Mouse (Mus musculus) intestine, postnatal 0 days (tissue): Measurements from ENCODE around the gene Ceacam18. TPM values are rescaled to one million over a fixed set of nuclear protein-coding genes. Genes with fewer than 3 reads are reported as not detected.

ENCODE experiments used
- ATAC-seq: fragments of 200-750 bp; cut with Nextera tagmentation; 2 replicates; pipeline ENCODE4 v1.8.0; 2017; ENCODE audit warnings: mild to moderate bottlenecking, moderate TSS enrichment, moderate library complexity
- H3K27ac ChIP-seq: fragments of 300-500 bp; sonication (generic); 2 replicates; pipeline ENCODE4 v1.5.1; 2014; ENCODE audit warnings: mild to moderate bottlenecking, low read depth, low read length, moderate library complexity
- H3K27me3 ChIP-seq: fragments of 300-500 bp; sonication (generic); replicated peaks from 2 replicates; pipeline ENCODE4 v1.6.1; 2014; ENCODE audit warnings: low read length, mixed read lengths; ENCODE audit not compliant: control insufficient read depth, insufficient read depth
- H3K36me3 ChIP-seq: fragments of 300-500 bp; sonication (generic); 2 replicates; pipeline ENCODE4 v1.6.1; 2014; ENCODE audit warnings: mild to moderate bottlenecking, moderate library complexity; ENCODE audit not compliant: control insufficient read depth, insufficient read depth
- H3K4me1 ChIP-seq: fragments of 300-500 bp; sonication (generic); replicated peaks from 2 replicates; pipeline ENCODE4 v1.6.1; 2014; ENCODE audit warnings: antibody characterized with exemption, low read length, mixed read lengths; ENCODE audit not compliant: control insufficient read depth, insufficient read depth
- H3K4me2 ChIP-seq: fragments of 300-500 bp; sonication (generic); replicated peaks from 2 replicates; pipeline ENCODE4 v1.6.1; 2014; ENCODE audit warnings: low read depth, mild to moderate bottlenecking, moderate library complexity
- H3K4me3 ChIP-seq: fragments of 300-500 bp; sonication (generic); 2 replicates; pipeline ENCODE4 v1.5.1; 2014; ENCODE audit warnings: low read depth, low read length
- H3K9ac ChIP-seq: fragments of 300-500 bp; sonication (generic); 2 replicates; pipeline ENCODE4 v1.6.1; 2014; ENCODE audit warnings: mild to moderate bottlenecking, low read depth, low read length
- H3K9me3 ChIP-seq: fragments of 300-500 bp; sonication (generic); 2 replicates; pipeline ENCODE4 v1.6.1; 2016; ENCODE audit warnings: mixed run types; ENCODE audit not compliant: control insufficient read depth
- CTCF ChIP-seq: sonication (generic); IDR thresholded peaks from 2 replicates; pipeline ENCODE4 v1.5.1; 2016; ENCODE audit warnings: low read depth, mild to moderate bottlenecking, control low read depth, antibody characterized with exemption, moderate library complexity
- WGBS: fragments of 180-500 bp; shearing (Covaris S2); extraction: QIAGEN DNeasy Blood & Tissue Kit; methylation state at CpG from one replicate; pipeline ENCODE4 v1.1.7; 2014; 5-methylcytosine and 5-hydroxymethylcytosine counted together
- polyA plus RNA-seq: library from polyadenylated mRNA; unstranded; fragments of >200 nt; fragmentation: Nextera tagmentation; extraction: Ambion mirVana; gene quantifications from 2 replicates; pipeline ENCODE4 v1.2.1, GENCODE M21; 2015

The Ceacam18 gene
- 59.7 and 68.3 TPM in 2 replicates for polyA plus RNA-seq

- 29% methylated on average over 6 of the region's 6 CpGs for WGBS
- H3K36me3 ChIP-seq = no peaks in the 10 kb centered on the region
- no peaks in the 10 kb centered on the region for H3K9me3 ChIP-seq
- peak; percentile 97 for ATAC-seq
- H3K4me1 ChIP-seq = peaks cover 6% of the 10 kb centered on the region; the same call in 1 of the 2 replicates
- TF ChIP-seq CTCF = 0 out of 2 replicates have a peak, but pooled peaks have one; percentile 16
- H3K27me3 ChIP-seq = no peaks in the 10 kb centered on the region
- peak within 1 kb of the TSS; percentile 48 for H3K4me2 ChIP-seq
- H3K4me3 ChIP-seq = peak within 1 kb of the TSS; percentile 21; the same call in 1 of the 2 replicates
- peak within 1 kb of the TSS; percentile 60 for H3K27ac ChIP-seq
- no peak within 1 kb of the TSS for H3K9ac ChIP-seq
These were observed at the start of gene Ceacam18 for GRCm38 (mm10) chr7:43634500-43634899. Ceacam18 (plus strand) TSS chr7:43634707.

GRCm38 (mm10) chr7:43584790-43585189, 49.7 kb upstream of the Ceacam18 start:
- Histone ChIP-seq H3K4me1 (no peaks in the 10 kb centered on the region; the same call in 1 of the 2 replicates), H3K27me3 (no peaks in the 10 kb centered on the region), H3K36me3 (peaks cover 54% of the 10 kb centered on the region), H3K4me2 (no peak overlapping the region), H3K9ac (no peak overlapping the region), H3K27ac (no peak overlapping the region), H3K9me3 (no peaks in the 10 kb centered on the region), H3K4me3 (no peak overlapping the region)
- peak; percentile 55 for TF ChIP-seq CTCF
- ATAC-seq = no peak
- 88% methylated on average over 5 of the region's 5 CpGs for WGBS

DNA sequence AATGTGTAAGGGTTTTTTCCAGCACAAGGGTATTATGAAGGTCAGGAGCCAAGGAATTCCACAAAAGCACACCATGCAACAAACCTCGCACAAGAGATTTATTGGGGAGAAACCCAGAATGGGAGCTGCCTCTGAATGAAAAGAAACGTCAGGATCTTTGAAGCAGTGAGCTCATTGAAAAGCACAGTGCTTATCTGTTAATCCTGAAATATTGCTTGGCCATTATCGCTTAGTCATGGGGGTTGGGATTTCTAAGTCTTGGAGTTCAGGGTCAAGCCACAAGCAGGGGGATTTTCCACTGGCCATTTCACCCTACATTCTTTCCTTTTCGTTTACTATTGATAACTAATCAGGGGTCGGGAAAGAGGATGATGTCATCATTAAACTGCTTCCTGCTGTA, 32.6 kb upstream of the Ceacam18 start:
- no peaks in the 10 kb centered on the region for H3K9me3 ChIP-seq
- no peak overlapping the region for H3K4me3 ChIP-seq
- ATAC-seq = no peak
- no peak overlapping the region for H3K27ac ChIP-seq
- no peaks in the 10 kb centered on the region for H3K36me3 ChIP-seq
- H3K4me2 ChIP-seq = no peak overlapping the region
- WGBS = 22% methylated on average over 5 of the region's 5 CpGs
- H3K27me3 ChIP-seq = no peaks in the 10 kb centered on the region
- no peak overlapping the region for H3K9ac ChIP-seq
- no peak for TF ChIP-seq CTCF
- 0 out of 2 replicates have a peak, but pooled peaks cover 2% of the 10 kb centered on the region for H3K4me1 ChIP-seq

- no peaks in the 10 kb centered on the region for H3K36me3 ChIP-seq
- WGBS = 15% methylated on average over 41 of the region's 41 CpGs
- H3K27ac ChIP-seq = no peak within 1 kb of the TSS
- no peak within 1 kb of the TSS for H3K9ac ChIP-seq
- peak within 1 kb of the TSS; percentile 16; the same call in 1 of the 2 replicates for H3K4me3 ChIP-seq
- H3K4me2 ChIP-seq = peak within 1 kb of the TSS; percentile 58
- no peak for TF ChIP-seq CTCF
- ATAC-seq = peak; percentile 87
- H3K27me3 ChIP-seq = 0 out of 2 replicates have a peak, but pooled peaks cover 6% of the 10 kb centered on the region
- H3K9me3 ChIP-seq = no peaks in the 10 kb centered on the region
- H3K4me1 ChIP-seq = peaks cover 6% of the 10 kb centered on the region; the same call in 1 of the 2 replicates
These were observed 27.4 kb upstream of the Ceacam18 start, which contains the start of gene Zfp819 for GRCm38 (mm10) chr7:43606896-43607742. Zfp819 (plus strand) TSS chr7:43607169.

GRCm38 (mm10) chr7:43607743-43608287, 26.7 kb upstream of the Ceacam18 start:
- Histone ChIP-seq H3K27ac (no peak overlapping the region), H3K27me3 (0 out of 2 replicates have a peak, but pooled peaks cover 6% of the 10 kb centered on the region), H3K4me1 (peaks cover 6% of the 10 kb centered on the region; the same call in 1 of the 2 replicates), H3K36me3 (no peaks in the 10 kb centered on the region), H3K9me3 (no peaks in the 10 kb centered on the region), H3K9ac (no peak overlapping the region), H3K4me3 (no peak overlapping the region), H3K4me2 (no peak overlapping the region)
- no peak for ATAC-seq
- 36% methylated on average over 5 of the region's 5 CpGs for WGBS
- TF ChIP-seq CTCF = no peak

DNA sequence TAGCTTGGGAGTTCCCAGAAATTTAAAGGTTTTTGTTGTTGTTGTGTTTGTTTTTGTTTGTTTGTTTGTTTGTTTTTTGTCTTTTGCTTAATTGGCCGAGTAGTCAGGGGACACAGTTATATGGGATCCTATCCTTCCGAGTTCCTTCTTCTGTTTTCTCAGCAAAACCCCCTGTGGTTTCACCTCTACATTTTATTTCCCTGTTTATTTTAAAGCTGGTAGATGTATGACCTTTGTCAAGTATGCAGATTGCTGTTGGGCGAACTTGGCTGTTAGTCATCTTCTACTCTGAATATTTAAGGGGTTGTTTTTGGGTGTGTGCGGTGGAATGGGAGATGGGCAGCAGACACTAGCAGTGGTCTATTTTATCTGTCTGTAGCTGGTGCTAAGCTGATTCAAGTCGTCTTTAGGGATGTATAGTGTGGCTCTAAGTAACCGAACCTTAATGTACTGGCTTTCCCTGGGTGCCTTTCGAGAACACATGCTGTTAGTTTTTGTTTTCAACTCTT, 26.1 kb upstream of the Ceacam18 start:
- Histone ChIP-seq H3K27me3 (0 out of 2 replicates have a peak, but pooled peaks cover 6% of the 10 kb centered on the region), H3K36me3 (no peaks in the 10 kb centered on the region), H3K27ac (no peak overlapping the region), H3K9ac (no peak overlapping the region), H3K4me3 (no peak overlapping the region), H3K4me1 (peaks cover 6% of the 10 kb centered on the region; the same call in 1 of the 2 replicates), H3K9me3 (no peaks in the 10 kb centered on the region), H3K4me2 (no peak overlapping the region)
- ATAC-seq = no peak
- no peak for TF ChIP-seq CTCF
- 65% methylated on average over 7 of the region's 7 CpGs for WGBS
